Mouse (Mus musculus): ENCODE measurements around the gene Thbd. TPM values are rescaled to one million over a fixed set of nuclear protein-coding genes. Genes with fewer than 3 reads are reported as not detected.
A peak's percentile ranks its signal among the peaks of the same experiment; 100 is the strongest.

The Thbd gene
- polyA plus RNA-seq, 1 experiment from 2014 or later, result 54.1 TPM

- no peaks in the 10 kb centered on the region for H3K27me3 ChIP-seq (replicated peaks; ENCODE audit: control insufficient read depth, insufficient read depth, low read length)
- no peak overlapping the region for H3K4me2 ChIP-seq (ENCODE audit: low read length)
- 96% methylated on average over 3 of the region's 3 CpGs for WGBS
- DNase-seq (ENCODE audit: low spot score), result peak; percentile 13
- H3K4me3 ChIP-seq (ENCODE audit: low read depth, low read length), result no peak overlapping the region
- ATAC-seq (replicated peaks; ENCODE audit: low FRiP score, low TSS enrichment, low read depth), result no peak
- H3K9ac ChIP-seq (ENCODE audit: low read length), result no peak overlapping the region
- no peak overlapping the region for H3K27ac ChIP-seq (ENCODE audit: low read depth)
- H3K36me3 ChIP-seq (ENCODE audit: control insufficient read depth, insufficient read depth, low read length), result no peaks in the 10 kb centered on the region
- H3K4me1 ChIP-seq (replicated peaks; ENCODE audit: control insufficient read depth, insufficient read depth, low read length), result no peaks in the 10 kb centered on the region
- no peaks in the 10 kb centered on the region for H3K9me3 ChIP-seq (ENCODE audit: control insufficient read depth, low read length)
These were observed 43.5 kb downstream of the Thbd start for GRCm38 (mm10) chr2:148364536-148364935.

- H3K9me3 ChIP-seq (ENCODE audit: control insufficient read depth, low read length), result no peaks in the 10 kb centered on the region
- no peaks in the 10 kb centered on the region for H3K27me3 ChIP-seq (replicated peaks; ENCODE audit: control insufficient read depth, insufficient read depth, low read length)
- 77% methylated on average over 1 of the region's 1 CpGs for WGBS
- ATAC-seq (replicated peaks; ENCODE audit: low FRiP score, low TSS enrichment, low read depth), result no peak
- no peak overlapping the region for H3K9ac ChIP-seq (ENCODE audit: low read length)
- H3K4me2 ChIP-seq (ENCODE audit: low read length), result no peak overlapping the region
- no peak overlapping the region for H3K4me3 ChIP-seq (ENCODE audit: low read depth, low read length)
- no peak overlapping the region for H3K27ac ChIP-seq (ENCODE audit: low read depth)
- no peak for DNase-seq (ENCODE audit: low spot score)
- H3K4me1 ChIP-seq (replicated peaks; ENCODE audit: control insufficient read depth, insufficient read depth, low read length), result no peaks in the 10 kb centered on the region
- H3K36me3 ChIP-seq (ENCODE audit: control insufficient read depth, insufficient read depth, low read length), result no peaks in the 10 kb centered on the region
These were observed 50.8 kb downstream of the Thbd start for GRCm38 (mm10) chr2:148357145-148357544.

Other genes starting within 250 kb of the Thbd start
- 3.2 and 3.5 TPM in 2 replicates for gene Sstr4, start 12.8 kb downstream of the Thbd start, polyA plus RNA-seq (2014; fragmentation: Nextera tagmentation; extraction: Ambion mirVana)
- gene Cd93, start 35.4 kb upstream of the Thbd start, polyA plus RNA-seq (2014; fragmentation: Nextera tagmentation; extraction: Ambion mirVana), result 10.4 and 10.6 TPM in 2 replicates

Data from intestine, embryonic 14.5 days (tissue).